Mouse (Mus musculus): ENCODE results near the gene Pde4d.

GRCm38 (mm10) chr13:108905121-108905520 lies 455.4 kb downstream of the Pde4d start:
- TF ChIP-seq MYOG (IDR thresholded peaks at IDR 0.05; ENCODE audit: control insufficient read depth, extremely low read depth, insufficient read length) (no peak), CTCF (IDR thresholded peaks at IDR 0.05; ENCODE audit: control insufficient read depth, insufficient read depth, insufficient read length) (no peak), MAX (IDR thresholded peaks at IDR 0.05) (no peak), CEBPB (IDR thresholded peaks at IDR 0.05; ENCODE audit: low read depth) (no peak), USF1 (IDR thresholded peaks at IDR 0.05; ENCODE audit: low read depth) (no peak), FOSL1 (IDR thresholded peaks at IDR 0.05; ENCODE audit: insufficient read depth, low read length, poor library complexity, severe bottlenecking) (no peak), MYOD1 (IDR thresholded peaks at IDR 0.05; ENCODE audit: control insufficient read depth, insufficient read length, low read depth) (no peak)
